Mouse (Mus musculus) liver, embryonic 14 days (tissue): ENCODE measurements around the gene Platr25. TPM values are rescaled to one million over a fixed set of nuclear protein-coding genes. Genes with fewer than 3 reads are reported as not detected.

ENCODE experiments used
- polyA plus RNA-seq: library from polyadenylated mRNA; depleted of rRNA; stranded (reverse); fragments of >200 nt; gene quantifications from 2 replicates; pipeline ENCODE4 v1.2.3, GENCODE M21; 2012; rRNA removed

Gene Platr25
- 2.6 and 3.4 TPM in 2 replicates for polyA plus RNA-seq

DNA sequence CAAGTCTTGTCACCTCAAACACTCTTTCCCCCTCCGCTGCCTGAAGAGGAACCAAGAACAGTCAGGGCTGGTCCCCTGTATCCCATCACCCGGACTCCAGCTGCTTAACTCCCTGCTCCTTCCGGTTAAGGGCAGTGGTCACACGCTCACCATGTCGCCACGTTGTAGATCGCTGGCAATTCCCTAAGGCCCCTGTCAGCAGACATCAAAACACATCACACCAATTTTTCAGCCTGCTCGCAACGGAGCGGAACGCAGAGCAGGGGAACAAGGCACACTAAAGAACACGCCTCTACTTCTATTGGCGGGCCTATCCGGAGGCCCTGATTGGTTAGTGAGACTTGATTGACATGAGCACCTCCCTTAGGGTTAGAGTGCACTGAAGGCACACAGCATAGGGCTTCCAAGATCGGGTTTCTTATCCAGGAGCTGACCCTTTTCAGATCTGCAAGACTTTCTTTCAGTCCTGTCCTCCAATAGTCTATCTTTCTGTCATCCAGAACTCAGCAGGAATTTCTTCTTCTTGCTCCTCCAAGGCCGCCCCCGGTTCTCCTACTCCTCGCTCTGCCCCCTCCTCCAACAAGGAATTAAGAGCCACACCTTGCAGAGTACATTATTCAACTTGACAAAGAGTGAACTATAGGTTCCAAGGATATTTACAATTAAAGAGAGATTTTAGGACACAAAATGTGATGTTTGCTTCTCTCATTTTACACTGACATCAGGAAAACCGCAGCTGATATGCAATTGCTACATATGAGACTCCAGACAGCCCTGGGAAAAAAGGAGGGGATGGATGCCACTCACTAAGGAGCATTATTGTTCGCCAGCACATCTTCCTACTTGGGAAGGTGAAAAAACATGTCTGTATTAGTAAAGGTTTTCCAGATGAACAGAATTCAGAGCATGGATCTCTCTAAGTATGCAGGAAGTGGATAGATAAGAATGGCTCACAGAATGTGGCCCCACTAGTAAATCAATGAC, at the start of gene Platr25:
Platr25 (minus strand) TSS at position 278 of the 984 bp plus-strand sequence.

DNA sequence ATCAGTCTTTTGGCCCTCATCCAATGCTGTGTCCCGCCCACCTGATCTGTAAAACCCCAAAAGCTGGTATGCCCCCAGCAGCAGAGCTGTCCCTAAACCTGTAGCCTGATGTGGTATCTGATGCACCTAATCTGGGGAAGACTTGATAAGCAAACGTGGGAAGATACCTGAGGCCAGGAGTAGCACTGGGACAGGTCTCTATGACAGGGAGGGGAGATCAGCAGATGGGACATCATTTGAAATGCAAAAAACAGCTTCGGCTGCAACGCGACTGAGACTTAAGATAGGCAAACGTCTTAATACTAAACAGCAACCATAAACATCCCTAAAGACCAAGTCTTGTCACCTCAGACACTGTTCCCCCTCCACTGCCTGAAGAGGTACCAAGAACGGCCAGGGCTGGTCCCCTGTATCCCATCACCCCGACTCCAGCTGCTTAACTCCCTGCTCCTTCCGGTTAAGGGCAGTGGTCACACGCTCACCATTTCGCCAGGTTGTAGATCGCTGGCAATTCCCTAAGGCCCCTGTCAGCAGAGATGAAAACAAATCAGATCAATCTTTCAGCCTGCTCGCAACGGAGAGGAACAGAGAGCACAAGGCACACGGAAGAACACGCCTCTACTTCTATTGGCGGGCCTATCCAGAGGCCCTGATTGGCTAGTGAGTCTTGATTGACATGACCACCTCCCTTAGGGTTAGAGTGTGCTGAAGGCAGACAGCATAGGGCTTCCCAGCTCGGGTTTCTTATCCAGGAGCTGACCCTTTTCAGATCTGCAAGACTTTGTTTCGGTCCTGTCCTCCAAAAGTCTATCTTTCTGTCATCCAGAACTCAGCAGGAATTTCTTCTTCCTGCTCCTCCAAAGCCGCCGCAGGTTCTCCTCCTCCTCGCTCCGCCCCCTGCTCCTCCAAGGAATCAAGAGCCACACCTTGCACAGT, 25.0 kb upstream of the Platr25 start, which contains the start of gene Gm5141:
Gm5141 (minus strand) TSS at position 610 of the 936 bp plus-strand sequence.

DNA sequence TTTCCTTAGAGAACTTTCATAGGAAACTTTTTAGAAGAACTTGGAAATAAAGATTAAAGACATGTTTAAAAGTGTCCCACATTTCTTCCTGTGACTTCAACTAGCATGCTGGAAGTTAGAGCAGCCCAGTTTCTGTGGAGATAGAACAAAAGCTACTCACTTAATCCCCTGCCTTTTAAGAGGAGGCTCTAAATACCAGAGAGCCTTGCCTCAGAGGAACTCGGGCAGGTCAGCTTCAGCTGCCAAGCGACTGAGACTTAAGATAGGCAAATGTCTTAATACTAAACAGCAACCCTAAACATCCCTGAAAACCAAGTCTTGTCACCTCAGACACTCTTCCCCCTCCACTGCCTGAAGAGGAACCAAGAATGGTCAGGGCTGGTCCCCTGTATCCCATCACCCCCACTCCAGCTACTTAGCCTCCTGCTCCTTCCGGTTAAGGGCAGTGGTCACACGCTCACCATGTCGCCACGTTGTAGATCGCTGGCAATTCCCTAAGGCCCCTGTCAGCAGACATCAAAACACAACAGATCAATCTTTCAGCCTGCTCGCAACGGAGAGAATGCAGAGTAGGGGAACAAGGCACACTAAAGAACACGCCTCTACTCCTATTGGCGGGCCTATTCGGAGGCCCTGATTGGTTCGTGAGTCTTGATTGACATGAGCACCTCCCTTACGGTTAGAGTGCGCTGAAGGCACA, 136.8 kb downstream of the Platr25 start, which contains the start of gene 6720489N17Rik:
6720489N17Rik (minus strand) TSS at position 606 of the 700 bp plus-strand sequence.

Other genes starting within 250 kb of the Platr25 start
- not detected in 2 replicates for gene Zfp935, start 202.2 kb downstream of the Platr25 start, polyA plus RNA-seq
- gene Zfp934, start 189.5 kb downstream of the Platr25 start, polyA plus RNA-seq, result 4.2 and 4.8 TPM in 2 replicates
- 1.3 and 1.5 TPM in 2 replicates for gene 6720489N17Rik, start 136.5 kb downstream of the Platr25 start, polyA plus RNA-seq
- gene Gm5141, start 25.1 kb upstream of the Platr25 start, polyA plus RNA-seq, result 0.54 and 0.71 TPM in 2 replicates
- 0.02 and 0.06 TPM in 2 replicates for gene Fbp2, start 97.7 kb upstream of the Platr25 start, polyA plus RNA-seq
- gene Fbp1, start 127.6 kb upstream of the Platr25 start, polyA plus RNA-seq, result 0.69 and 1.4 TPM in 2 replicates
- gene 2010111I01Rik, start 204.2 kb upstream of the Platr25 start, polyA plus RNA-seq, result 10.8 and 11.7 TPM in 2 replicates